Mouse (Mus musculus) ovary, adult 18-20 months (tissue): ENCODE measurements around the gene Fthl17a.

Experiments
- DNase-seq: peaks from one replicate; pipeline ENCODE4 v3.0.0; 2022; ENCODE audit warnings: low spot score, mixed read lengths

Fthl17a gene

DNA sequence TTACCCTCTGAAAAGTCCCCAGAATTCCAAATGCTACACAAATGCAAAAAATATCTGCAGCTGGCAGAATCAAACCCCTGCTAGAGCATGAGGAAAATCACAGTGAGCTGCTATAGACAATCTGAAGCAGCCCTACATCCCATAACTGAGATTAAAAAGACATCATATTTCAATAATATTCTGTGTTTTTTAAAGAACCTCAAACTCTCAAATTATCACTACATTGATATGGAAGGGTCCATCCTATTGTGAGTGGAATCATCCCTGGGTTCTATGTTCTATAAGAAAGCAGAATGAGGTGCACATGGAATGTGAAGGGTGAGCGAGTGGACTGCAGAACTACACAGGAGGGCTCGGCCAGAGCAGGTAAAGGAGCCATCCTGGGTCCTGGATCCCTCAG, at the start of gene Fthl17a:
Fthl17a (plus strand) TSS at position 301 of the 400 bp plus-strand sequence.
- no peak for DNase-seq

- DNase-seq, result no peak
These were observed 42.5 kb upstream of the Fthl17a start for GRCm38 (mm10) chrX:85207001-85207400.

DNA sequence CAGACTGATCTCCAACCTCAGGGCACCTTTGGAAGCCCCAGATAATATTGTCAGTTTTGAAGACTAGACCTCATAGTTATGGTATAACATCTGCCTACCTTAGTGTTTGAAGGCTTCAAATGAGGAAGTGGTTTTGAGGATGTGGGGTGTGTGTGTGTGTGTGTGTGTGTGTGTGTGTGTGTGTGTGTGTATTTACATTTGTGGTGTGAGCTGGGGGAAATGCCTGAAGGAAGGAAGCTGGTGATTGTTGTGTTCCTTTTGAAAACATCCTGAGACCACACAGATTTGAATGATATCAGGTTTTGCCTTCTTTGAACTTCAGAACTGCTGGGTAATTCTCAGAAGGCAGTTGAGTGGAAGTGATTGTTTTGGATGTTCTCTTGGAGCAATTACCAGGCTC, 22.6 kb upstream of the Fthl17a start:
- no peak for DNase-seq

- no peak for DNase-seq
These were observed 22.3 kb downstream of the Fthl17a start for GRCm38 (mm10) chrX:85271821-85272220.

DNA sequence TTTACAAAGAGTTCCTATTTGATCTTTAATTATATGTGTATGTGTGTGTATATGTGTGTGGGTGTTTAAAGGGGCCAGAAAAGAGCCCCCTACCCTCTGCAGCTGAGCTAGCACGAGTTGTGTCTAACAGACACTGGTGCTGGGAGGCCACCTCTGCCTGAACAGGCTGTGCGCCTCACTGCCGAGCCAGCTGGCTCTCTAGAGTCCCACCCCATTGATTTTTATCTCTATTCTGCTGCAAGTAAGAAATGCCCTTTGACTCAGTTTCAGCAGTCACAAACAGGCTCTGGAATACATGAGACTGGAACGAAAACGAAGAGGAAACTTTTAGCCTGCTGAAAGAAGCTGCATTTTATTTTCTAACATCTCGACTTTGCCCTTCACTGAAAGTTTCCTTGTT, 22.8 kb downstream of the Fthl17a start:
- no peak for DNase-seq

GRCm38 (mm10) chrX:85289846-85290245, 40.4 kb downstream of the Fthl17a start:
- no peak for DNase-seq

- DNase-seq, result no peak
These were observed 43.3 kb downstream of the Fthl17a start for GRCm38 (mm10) chrX:85292781-85293180.

DNA sequence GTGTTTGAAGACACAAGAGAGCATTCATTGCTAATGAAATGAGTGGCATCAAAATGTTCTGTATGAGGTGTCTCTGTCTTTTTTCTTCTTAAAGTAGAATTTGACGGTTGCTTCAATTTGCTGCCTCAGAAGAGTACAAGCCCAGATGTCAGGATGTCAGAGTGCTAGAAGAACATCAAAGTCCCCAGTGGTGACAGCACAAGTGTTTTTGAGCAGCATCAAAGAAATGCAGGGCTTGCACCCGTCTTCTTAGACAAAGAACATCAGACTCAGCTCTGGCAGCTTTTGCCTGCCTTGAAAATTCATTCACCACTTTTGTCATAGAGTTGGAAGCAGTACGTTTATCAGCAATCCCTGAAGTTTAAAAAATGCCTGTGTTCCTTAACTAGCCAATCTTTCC, 44.5 kb downstream of the Fthl17a start:
- DNase-seq, result no peak

DNA sequence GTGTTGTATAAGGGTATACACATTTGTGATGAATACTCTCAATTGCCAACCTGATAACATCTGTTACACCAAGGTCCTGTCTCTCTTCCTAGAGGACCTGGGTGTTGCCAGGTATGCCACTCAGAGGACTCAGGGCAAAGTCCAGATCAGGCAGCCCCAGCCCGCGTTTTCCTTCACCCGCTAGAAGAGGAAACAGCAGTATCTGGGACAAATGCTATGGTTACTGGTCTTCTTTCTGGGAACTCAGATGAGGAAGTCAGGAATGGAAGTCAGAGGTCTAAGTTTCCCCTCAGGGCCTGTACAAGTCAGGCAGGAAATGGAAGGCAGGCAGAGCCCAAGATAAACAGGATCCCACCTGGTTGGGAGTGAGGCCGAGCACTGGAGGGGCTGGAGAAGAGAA, 55.2 kb downstream of the Fthl17a start:
- no peak for DNase-seq

GRCm38 (mm10) chrX:85318576-85318975, 69.1 kb downstream of the Fthl17a start:
- DNase-seq, result no peak

DNA sequence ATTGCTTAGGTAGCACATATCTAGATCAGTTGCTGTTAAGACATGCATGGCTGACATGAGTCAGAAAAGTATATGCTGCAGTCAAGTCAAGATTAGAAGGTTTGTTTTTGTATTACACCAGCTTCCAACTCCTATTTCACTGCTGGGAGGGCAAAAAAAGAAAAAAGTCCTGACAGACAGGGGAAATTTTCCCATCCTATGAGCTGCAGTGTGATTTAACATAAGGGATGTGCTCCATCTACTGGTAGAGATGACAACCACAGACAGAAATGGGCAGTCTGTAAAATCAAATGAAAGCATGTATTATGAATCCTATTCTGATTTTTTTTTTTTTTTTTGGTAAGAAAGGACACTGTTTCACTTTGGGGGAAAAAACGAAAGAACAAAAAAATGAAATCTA, 69.7 kb downstream of the Fthl17a start:
- DNase-seq, result no peak
